Mouse (Mus musculus) adrenal gland, adult (tissue): Measurements from ENCODE around the gene Capn10.
"Not testable (repeated sequence)": the region's sequence is repeated elsewhere in the genome, so short reads cannot be mapped to it uniquely, and the experiment has no call there.

ENCODE experiments used
- DNase-seq, 2 experiments: peaks; one replicate each; pipeline ENCODE4 v3.0.0; 2022 to 2023; ENCODE audit warnings: low spot score in 1 of 2; ENCODE audit not compliant: inconsistent age in 2 of 2

Capn10 gene

DNA sequence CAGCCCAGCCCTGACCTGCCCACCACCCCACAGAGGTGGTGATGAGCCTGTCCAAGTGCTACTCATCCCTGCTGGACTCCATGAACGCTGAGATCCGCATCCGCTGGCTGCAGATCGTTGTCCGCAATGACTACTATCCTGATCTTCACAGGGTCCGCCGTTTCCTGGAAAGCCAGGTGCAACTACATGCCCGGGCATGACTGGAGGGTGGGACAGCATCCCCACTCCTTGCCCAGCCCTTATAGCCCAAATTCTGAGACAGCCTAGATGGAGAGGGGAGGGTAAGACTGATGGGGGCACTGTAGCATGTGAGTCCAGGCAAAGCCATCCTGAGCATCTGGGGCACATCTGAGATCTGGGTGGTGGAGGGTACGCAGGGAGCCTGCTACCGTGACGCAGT is 15.0 kb upstream of the Capn10 start:
- no peak for DNase-seq

DNA sequence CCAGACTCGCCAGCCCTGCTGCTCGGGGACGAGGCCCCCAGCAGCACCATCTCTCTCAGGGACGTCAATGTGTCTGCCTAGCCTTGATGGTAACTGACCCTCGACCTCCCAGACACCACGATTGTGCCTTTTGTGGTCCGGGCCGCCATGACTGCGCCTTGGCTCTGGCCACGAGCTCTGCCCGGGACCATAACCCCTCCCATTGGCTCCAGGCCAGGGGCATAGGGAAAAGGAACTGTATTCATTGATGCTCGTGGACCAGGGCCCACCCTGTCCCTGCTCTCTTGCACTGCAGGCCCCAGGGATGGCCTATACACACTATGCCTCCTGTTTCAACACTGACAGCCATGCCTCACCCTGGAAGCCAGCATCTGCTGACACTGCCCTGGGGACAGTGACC is 14.4 kb upstream of the Capn10 start:
- no peak for DNase-seq

DNA sequence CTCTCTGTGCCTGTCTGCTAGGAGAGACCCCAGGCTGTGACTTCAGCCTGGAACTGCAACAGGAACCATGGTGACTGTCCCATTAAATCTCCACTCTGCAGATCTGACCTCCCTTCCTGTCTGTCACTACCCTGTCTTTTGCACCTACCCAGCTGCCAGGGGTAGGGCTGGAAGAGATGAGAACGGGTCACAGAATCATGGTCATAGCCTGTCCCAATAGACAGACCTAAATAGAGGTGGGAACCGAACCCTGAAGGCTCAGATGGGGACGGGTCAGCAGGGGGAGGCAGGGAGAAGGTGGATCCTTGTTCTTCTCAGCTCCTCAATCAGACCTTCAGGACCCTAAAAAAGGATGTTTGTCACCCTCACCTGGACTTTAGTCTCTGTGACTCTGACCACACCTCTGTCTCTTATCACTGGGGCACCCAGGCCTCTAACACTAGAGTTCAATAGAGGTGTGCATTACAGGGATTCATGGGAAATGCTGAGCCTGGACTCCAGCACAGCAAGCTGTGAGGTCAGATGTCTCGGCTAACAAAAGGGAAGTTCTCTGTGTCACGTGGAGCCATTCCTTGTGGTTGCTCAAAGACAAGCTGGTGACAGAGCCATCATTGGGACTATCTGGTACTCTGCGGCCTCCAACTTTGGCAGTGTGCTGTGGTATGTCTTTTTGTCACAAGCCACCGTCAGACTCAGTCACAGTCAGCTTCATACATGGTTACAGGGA is 13.5 kb upstream of the Capn10 start:
- peak in 1 of 2 experiments; percentile 41 for DNase-seq

DNA sequence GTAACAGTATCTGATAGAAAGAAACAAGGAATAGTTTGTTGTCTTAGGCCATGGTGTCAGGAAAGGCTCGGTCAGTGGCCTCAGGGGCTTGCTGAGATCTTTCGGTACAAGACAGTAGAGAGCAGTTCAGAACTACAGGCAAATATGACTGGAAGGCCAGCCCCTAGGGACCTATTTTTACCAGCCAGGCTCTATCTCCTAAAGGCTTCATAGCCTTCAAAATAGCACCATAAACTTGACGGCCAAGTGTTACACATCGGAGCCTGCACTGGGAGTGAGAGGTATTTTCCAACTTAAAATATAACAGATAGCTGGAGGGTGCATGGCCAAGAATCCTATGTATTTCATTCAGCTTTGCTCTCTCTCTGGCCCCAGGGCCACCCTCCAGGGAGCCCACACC is 12.7 kb upstream of the Capn10 start:
- DNase-seq, result no peak

DNA sequence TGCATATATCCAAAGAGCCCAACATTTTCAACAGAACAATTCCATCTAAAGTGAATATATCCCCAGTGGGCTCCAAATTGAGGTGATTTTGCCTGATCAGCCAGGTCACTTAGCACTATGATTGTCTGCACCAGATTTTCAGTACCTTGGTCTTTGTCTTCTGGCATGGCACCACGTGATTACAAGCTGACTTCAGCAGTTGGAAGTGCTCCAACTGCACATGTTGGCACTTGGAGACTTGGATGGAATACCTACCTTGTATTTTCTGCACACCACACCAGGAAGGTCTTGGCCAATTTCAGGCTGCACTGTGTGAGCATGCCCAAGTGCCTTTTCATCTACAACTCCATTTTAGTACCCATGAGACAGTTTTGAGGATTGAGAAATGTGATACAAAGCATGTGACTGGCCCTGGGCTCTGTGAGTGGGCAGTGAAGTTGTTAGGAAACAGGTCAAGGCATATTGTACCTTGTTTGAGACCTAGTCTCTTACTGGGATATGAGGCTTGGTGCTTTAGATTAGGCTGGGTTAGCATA is 3.9 kb upstream of the Capn10 start:
- no peak for DNase-seq

DNA sequence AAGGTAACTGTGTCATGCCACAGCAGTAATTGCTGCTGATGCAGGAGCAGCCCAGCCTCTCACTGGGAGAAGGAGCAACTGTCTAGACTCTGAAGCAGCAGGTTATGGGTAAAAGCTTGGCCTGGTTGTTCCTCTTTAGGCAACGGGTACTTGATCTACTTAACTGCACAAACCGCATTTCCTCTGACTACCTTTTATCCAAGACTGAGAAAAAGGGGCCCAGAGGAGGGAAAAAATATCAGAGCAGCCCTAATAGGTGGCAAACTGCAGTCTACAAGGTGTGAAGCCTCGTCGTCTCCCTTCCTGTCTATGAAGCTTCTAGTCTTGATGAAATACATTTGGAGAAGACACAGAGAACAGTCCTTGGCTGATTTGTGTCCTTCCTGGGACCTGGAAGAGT is 565 bp upstream of the Capn10 start:
- no peak for DNase-seq

DNA sequence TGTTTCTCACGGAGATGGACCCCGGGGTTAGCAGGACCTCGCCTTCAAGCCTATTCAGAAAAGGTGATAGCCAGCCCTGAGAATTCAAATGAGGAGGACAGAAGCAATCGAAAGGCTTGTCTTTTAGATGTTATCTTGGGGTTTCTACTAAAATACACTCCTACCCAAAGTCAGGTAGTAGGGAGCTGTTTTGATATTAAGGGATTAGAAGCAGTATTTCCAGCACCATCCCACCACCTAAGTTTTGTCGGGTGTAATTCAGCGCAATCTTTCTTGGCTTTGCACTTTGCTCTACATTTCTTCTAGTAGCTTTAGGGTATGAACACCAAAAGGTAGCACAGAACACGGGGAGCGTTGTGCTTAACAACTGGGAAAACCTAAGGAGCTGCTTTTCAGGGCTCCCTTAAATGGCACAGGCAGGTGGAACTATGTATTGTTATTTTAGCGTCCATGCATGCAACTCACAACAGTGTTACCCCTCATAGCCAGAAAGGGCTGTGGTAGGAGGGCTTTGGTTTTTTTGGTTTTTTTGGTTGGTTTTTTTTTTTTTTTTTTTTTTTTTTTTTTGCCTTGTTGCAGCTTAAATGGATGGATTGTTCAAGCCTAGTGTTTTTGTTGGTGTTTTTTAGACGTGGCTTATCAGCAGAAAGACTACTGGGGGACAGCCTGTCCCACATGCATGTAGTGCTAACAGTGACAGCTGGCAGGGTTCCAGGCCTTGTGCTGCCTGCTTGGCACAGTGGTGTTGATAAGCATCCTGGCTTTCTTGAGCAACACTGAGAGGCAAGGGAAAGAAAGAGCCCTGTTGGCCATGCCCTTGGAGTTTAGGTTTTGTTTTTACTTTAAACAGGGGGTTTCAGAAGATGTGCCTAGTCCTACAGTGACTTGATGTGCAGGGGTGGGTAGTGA is 1.1 kb downstream of the Capn10 start:
- DNase-seq, result peak; percentile 63 to 77

DNA sequence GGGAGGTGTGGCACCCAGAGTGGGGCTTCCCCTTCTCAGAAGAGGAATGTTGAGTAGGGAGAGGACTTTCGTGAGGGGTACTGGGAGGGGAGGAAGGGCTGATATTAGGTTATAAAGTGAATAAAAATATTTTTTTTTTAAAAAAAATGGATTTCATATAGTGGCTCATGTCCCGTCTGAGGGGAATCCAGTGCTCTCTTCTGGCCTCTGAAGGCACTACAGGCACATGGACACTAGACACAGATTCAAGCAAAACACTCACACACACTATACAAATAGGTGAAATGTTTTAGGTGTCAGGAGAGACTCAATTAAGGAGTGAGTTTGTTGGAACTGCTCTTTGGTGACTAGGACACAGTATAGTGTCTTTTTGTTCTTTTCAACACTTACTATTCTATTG is 1.8 kb downstream of the Capn10 start:
- no peak for DNase-seq

DNA sequence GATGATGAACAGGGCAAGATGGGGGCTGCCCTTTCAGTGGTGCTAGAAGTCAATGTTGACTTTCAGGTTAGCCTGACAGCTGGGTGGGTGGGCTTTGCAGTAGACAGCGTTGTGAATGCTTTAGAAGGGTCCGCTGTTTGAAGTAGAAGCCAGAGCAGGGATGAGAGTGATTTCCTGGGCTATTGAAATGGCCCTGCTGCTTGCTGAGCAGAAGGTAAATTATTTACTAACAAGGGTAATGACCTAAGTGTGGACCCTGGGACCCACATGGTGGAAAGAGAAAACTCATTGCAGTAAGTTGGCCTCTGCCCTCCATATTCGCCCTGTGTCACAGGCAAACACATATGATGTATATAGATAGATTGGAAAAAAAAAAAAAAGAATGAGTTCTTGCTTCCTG is 2.3 kb downstream of the Capn10 start:
- no peak for DNase-seq

DNA sequence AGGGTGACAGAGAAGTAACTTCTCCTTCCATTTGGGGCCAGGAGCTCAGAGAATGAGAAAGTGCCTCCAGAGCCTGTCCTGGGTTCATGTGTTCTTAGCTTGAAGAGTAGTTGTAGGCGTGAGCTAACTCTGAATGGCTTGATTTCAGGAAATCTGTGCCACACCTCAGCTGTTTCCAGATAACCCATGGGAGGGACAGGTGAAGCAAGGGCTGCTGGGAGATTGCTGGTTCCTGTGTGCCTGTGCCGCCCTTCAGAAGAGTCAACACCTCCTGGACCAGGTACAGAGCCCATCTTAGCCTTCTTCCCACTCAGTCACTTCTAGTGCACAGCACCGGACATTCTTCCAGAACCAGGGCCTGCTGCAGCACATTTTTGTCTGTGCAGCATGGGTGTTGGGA is 3.6 kb downstream of the Capn10 start:
- no peak for DNase-seq

DNA sequence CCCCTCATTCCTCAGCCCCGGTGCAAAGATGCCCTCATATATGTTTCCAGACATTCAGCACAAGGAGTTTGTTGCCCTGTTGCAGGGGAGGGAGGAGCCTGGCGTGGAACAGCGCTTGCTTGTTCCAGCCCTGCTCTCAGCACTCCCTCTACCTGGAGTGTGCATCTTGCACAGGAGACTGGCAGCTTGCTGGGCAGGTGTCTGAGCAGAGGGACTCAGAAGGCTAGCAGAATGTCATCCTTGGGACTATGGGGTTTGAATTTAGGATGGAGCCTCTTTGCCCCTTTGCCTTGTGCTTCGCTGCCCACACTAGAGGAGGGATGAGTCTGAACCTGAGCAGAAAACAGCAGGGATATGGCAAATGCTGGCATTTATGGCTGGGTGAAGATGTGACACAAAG is 5.6 kb downstream of the Capn10 start:
- no peak for DNase-seq

DNA sequence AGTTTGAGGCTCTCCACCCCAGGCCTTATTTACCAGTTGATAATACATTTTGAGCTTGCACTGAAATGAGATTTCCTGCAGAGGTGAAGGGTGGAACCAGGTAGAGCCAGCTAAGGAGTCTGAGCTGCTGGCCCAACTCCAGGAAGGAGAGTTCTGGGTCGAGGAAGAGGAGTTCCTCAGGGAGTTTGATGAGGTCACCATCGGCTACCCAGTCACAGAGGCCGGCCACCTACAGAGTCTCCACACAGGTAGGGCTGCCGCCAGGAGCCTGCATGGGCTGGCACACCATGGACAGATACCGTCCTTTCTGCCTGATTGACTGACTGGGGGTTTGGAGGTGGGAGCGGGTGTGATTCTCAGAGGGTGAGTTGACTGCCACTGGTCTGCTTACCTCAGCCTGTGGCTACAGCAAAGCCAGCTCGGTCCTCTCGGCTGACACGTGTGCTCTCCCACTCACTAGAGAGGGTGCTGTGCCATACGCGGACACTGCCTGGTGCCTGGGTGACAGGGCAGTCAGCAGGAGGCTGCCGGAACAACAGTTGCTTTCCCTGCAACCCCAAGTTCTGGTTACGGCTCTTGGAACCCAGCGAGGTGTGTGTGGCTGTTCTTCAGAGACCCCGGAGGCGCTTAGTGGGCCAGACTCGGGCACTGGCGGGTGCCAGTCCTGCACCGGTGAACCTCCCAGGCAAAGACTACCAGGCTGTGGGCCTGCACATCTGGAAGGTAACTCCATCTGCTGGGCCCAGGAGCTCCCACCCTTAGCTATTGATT is 9.2 kb downstream of the Capn10 start:
- no peak for DNase-seq

DNA sequence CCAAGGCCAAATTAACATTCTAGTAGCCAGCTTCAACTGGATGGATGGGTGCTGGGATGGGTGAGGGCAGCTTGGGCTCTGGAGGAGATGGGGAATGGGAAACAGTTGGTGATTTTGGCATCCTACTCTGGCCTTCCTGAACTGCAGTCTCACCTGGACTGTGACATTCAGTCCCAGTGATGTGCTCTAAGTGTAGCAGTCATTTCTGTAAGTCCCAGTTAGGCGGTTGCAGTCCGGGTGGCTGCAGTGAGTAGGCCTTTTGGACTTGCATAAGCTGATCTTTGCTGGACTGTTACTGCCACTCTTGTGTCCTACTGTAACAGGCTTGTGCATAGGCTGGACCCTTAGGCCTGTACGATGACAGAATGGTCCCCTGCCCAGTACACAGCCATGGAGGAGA is 13.8 kb downstream of the Capn10 start:
- DNase-seq, result no peak

DNA sequence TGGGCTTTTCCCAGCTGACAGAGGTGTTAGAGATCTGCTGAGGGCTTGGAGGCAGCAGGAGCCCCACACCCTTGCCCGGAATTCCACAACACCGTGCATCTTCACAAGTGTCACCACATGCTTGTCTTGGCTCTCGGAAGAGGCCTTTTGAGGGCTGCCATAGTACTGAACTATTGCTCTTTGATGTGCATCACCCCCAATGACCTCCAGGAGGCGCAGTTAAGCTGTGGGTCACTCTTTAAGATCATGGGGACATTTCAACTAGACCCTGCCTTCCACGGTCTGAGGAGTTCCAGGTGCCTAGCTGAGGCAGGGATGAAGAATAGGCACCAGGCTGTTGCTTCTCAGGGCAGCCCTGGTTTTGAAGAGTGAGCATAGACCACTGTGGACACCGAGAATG is 15.2 kb downstream of the Capn10 start:
- peak in 1 of 2 experiments; percentile 66 for DNase-seq

DNA sequence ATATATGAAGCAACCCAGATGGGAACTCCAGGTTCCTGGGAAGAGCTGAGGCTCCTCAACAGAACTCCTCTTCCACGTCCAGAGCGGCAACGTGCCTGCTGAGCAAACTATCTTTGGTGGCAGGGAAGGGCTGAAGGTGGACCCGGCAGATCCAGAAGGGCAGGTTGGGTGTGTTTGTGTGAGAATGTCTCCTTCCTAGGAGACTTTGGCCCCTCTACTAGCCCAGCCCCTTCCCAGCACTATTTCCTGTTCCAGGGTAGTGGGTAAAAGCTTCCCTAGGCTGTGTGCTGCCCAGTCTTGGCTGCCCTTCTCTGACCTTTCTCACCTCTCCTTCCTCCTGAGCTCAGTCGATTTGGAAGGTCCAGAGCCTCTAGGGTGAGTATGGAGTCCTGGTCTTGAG is 16.4 kb downstream of the Capn10 start, which contains the start of gene Gpr35:
Gene Gpr35 (plus strand): TSS at position 259 of the 400 bp plus-strand sequence.
- no peak for DNase-seq

DNA sequence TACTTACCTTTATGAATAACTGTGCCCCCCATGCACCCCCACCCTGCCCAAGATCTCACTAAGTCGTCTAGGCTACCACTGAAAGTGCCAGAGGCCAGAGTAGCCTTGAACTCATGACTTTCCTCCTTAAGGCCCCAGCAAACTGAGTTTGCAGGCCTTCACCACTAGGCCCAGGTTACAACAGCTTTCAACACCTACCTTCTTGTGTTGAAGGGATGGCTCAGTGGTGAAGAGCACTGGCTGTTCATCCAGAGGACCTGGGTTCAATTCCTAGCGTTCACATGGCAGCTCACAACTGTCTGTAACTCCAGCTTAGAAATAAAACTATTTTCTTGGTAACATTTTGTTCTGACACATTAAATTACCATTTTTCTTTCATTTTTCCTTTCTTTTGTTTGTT is 19.5 kb downstream of the Capn10 start:
- DNase-seq, result no peak

DNA sequence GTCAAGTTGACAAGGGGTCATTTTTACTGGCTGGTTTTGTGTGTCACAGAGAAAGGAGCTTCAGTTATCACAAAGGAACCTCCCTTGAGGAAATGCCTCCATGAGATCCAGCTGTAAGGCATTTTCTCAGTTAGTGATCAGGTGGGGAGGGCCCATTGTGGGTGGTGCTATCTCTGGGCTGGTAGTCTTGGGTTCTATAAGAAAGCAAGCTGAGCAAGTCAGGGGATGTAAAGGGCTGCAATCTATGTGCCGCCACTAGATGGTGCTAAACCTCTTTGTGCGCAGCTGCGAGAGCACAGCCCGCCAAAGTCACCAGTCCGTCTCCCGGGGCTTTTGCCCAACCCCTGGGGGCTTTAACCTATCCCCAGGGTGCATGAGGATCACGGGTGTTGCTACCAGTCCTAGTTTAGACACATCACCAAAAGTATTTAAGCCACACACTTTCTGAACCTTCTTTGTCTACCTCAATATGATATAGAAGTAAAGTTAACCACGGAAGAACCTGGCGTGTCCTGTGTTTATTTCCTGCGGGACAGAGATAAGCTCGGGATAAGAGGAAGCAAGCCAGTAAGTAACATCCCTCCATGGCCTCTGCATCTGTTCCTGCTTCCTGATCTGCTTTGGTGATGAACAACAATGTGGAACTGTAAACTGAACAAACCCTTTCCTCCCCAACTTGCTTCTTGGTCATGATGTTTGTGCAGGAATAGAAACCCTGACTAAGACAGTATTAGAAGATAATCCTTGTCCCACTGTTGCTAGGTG is 22.6 kb downstream of the Capn10 start:
- DNase-seq, result peak; percentile 68 to 92

DNA sequence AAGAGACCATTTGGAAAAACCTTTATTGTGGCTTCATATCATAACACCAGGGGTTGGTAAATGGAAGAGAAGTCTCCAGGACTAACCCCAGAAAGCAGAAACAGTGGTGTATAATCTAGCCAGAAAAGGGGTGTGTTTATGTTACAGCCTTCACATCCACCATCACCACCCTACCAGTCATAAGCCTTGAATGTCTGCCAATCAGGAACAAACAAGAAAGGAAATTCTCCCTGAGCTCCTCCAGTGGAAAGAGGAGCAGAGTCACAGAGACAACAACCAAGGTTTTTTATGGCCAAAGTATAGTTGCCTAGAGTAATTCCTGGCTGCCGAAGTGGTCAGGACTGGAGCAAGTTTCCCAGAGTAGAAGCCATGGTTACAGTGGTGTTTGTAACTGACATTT is 24.8 kb downstream of the Capn10 start:
- peak; percentile 2 to 64 for DNase-seq

DNA sequence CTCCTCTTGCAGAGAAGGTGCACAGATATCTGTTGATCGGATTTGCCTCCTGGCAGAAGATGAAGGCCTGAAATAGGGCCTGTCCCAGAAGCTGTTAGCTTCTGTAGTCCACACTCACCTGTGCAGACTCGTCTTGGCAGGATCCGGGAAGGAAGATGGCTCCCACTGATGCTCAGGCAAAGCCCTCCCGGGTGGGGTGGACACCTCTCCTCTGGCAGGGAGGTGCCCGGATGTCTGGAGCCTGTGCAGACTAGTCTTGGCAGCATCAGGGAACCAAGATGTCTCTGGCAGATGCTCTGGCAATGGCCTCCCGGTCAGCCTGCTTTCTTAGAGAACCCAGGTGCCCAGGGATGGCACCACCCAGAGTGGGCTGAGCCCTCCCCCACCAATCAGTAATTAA is 36.6 kb downstream of the Capn10 start:
- DNase-seq, result not testable (repeated sequence)
